Mouse (Mus musculus): ENCODE measurements around the gene Tars. TPM values are rescaled to one million over a fixed set of nuclear protein-coding genes. Genes with fewer than 3 reads are reported as not detected.

The Tars gene
- 88.0 and 101 TPM in 2 replicates for polyA plus RNA-seq (2016; fragmentation: Nextera tagmentation; extraction: Ambion mirVana)

- H3K36me3 ChIP-seq (replicated peaks), result peaks cover 24% of the 10 kb centered on the region
- DNase-seq (ENCODE audit: extremely low spot score, low spot score), result peak; percentile 97
- H3K4me1 ChIP-seq, result peaks cover 16% of the 10 kb centered on the region
- H3K27ac ChIP-seq, result peak within 1 kb of the TSS; percentile 90
- H3K9me3 ChIP-seq, result no peaks in the 10 kb centered on the region
- H3K27me3 ChIP-seq (ENCODE audit: poor library complexity, severe bottlenecking), result no peaks in the 10 kb centered on the region; the same call in 1 of the 2 replicates
- H3K4me3 ChIP-seq, result peak within 1 kb of the TSS; percentile 81
- WGBS, result under 1% methylated on average over 42 of the region's 42 CpGs
Measured at GRCm38 (mm10) chr15:11399356-11400067, at the start of gene Tars. Gene Tars (minus strand): TSS chr15:11399665.

GRCm38 (mm10) chr15:11437361-11437760 is 37.9 kb upstream of the Tars start:
- WGBS, result 88% methylated on average over 4 of the region's 4 CpGs

GRCm38 (mm10) chr15:11436709-11437280 is 37.3 kb upstream of the Tars start:
- no peak for DNase-seq (ENCODE audit: extremely low spot score, low spot score)
- WGBS, result 91% methylated on average over 15 of the region's 15 CpGs
- Histone ChIP-seq H3K27ac (no peak overlapping the region), H3K36me3 (replicated peaks) (no peaks in the 10 kb centered on the region), H3K27me3 (ENCODE audit: poor library complexity, severe bottlenecking) (no peaks in the 10 kb centered on the region), H3K9me3 (no peaks in the 10 kb centered on the region), H3K4me3 (no peak overlapping the region), H3K4me1 (no peaks in the 10 kb centered on the region)

More at GRCm38 (mm10) chr15:11437361-11437760, 37.9 kb upstream of the Tars start:
- Histone ChIP-seq H3K27ac (no peak overlapping the region), H3K27me3 (ENCODE audit: poor library complexity, severe bottlenecking) (no peaks in the 10 kb centered on the region), H3K36me3 (replicated peaks) (no peaks in the 10 kb centered on the region), H3K4me1 (no peaks in the 10 kb centered on the region), H3K9me3 (no peaks in the 10 kb centered on the region), H3K4me3 (no peak overlapping the region)
- DNase-seq (ENCODE audit: extremely low spot score, low spot score), result no peak

GRCm38 (mm10) chr15:11426899-11427298 is 27.4 kb upstream of the Tars start:
- Histone ChIP-seq H3K4me3 (no peak overlapping the region), H3K27me3 (ENCODE audit: poor library complexity, severe bottlenecking) (no peaks in the 10 kb centered on the region), H3K9me3 (peaks cover 4% of the 10 kb centered on the region; the same call in 1 of the 2 replicates), H3K36me3 (replicated peaks) (no peaks in the 10 kb centered on the region), H3K4me1 (no peaks in the 10 kb centered on the region), H3K27ac (no peak overlapping the region)
- DNase-seq (ENCODE audit: extremely low spot score, low spot score), result no peak
- WGBS, result 89% methylated on average over 2 of the region's 2 CpGs

GRCm38 (mm10) chr15:11413484-11413883 is 14.0 kb upstream of the Tars start:
- no peak overlapping the region for H3K27ac ChIP-seq
- WGBS, result 84% methylated on average over 1 of the region's 1 CpGs

GRCm38 (mm10) chr15:11412542-11412941 is 13.1 kb upstream of the Tars start:
- no peak overlapping the region for H3K27ac ChIP-seq
- H3K4me1 ChIP-seq, result 0 out of 2 replicates have a peak, but pooled peaks cover 6% of the 10 kb centered on the region
- DNase-seq (ENCODE audit: extremely low spot score, low spot score), result no peak
- WGBS, result 82% methylated on average over 2 of the region's 2 CpGs
- no peaks in the 10 kb centered on the region for H3K36me3 ChIP-seq (replicated peaks)
- no peaks in the 10 kb centered on the region for H3K9me3 ChIP-seq
- H3K4me3 ChIP-seq, result no peak overlapping the region
- no peaks in the 10 kb centered on the region for H3K27me3 ChIP-seq (ENCODE audit: poor library complexity, severe bottlenecking)

More at GRCm38 (mm10) chr15:11413484-11413883, 14.0 kb upstream of the Tars start:
- no peaks in the 10 kb centered on the region for H3K36me3 ChIP-seq (replicated peaks)
- H3K9me3 ChIP-seq, result no peaks in the 10 kb centered on the region
- DNase-seq (ENCODE audit: extremely low spot score, low spot score), result no peak
- H3K4me1 ChIP-seq, result 0 out of 2 replicates have a peak, but pooled peaks cover 6% of the 10 kb centered on the region
- H3K4me3 ChIP-seq, result no peak overlapping the region
- no peaks in the 10 kb centered on the region for H3K27me3 ChIP-seq (ENCODE audit: poor library complexity, severe bottlenecking)

GRCm38 (mm10) chr15:11411846-11412245 is 12.4 kb upstream of the Tars start:
- H3K36me3 ChIP-seq (replicated peaks), result no peaks in the 10 kb centered on the region
- H3K9me3 ChIP-seq, result no peaks in the 10 kb centered on the region
- no peaks in the 10 kb centered on the region for H3K27me3 ChIP-seq (ENCODE audit: poor library complexity, severe bottlenecking)
- no peak overlapping the region for H3K27ac ChIP-seq
- H3K4me3 ChIP-seq, result no peak overlapping the region
- peaks cover 6% of the 10 kb centered on the region; the same call in 1 of the 2 replicates for H3K4me1 ChIP-seq
- no peak for DNase-seq (ENCODE audit: extremely low spot score, low spot score)
- 83% methylated on average over 7 of the region's 7 CpGs for WGBS

GRCm38 (mm10) chr15:11408155-11408826 is 8.8 kb upstream of the Tars start:
- Histone ChIP-seq H3K9me3 (no peaks in the 10 kb centered on the region), H3K4me1 (peaks cover 10% of the 10 kb centered on the region; the same call in 1 of the 2 replicates), H3K27ac (no peak overlapping the region), H3K27me3 (ENCODE audit: poor library complexity, severe bottlenecking) (peaks cover 5% of the 10 kb centered on the region; the same call in 1 of the 2 replicates), H3K36me3 (replicated peaks) (no peaks in the 10 kb centered on the region), H3K4me3 (no peak overlapping the region)
- DNase-seq (ENCODE audit: extremely low spot score, low spot score), result no peak
- 45% methylated on average over 7 of the region's 7 CpGs for WGBS

GRCm38 (mm10) chr15:11407381-11407780 is 7.9 kb upstream of the Tars start:
- no peaks in the 10 kb centered on the region for H3K36me3 ChIP-seq (replicated peaks)
- WGBS, result 16% methylated on average over 8 of the region's 8 CpGs
- peaks cover 5% of the 10 kb centered on the region; the same call in 1 of the 2 replicates for H3K27me3 ChIP-seq (ENCODE audit: poor library complexity, severe bottlenecking)

GRCm38 (mm10) chr15:11406769-11407168 is 7.3 kb upstream of the Tars start:
- no peaks in the 10 kb centered on the region for H3K9me3 ChIP-seq
- DNase-seq (ENCODE audit: extremely low spot score, low spot score), result peak; percentile 25
- peaks cover 9% of the 10 kb centered on the region; the same call in 1 of the 2 replicates for H3K4me1 ChIP-seq
- H3K27ac ChIP-seq, result no peak overlapping the region
- WGBS, result 22% methylated on average over 9 of the region's 9 CpGs
- H3K36me3 ChIP-seq (replicated peaks), result no peaks in the 10 kb centered on the region
- H3K4me3 ChIP-seq, result no peak overlapping the region
- peaks cover 5% of the 10 kb centered on the region; the same call in 1 of the 2 replicates for H3K27me3 ChIP-seq (ENCODE audit: poor library complexity, severe bottlenecking)

More at GRCm38 (mm10) chr15:11407381-11407780, 7.9 kb upstream of the Tars start:
- peak; percentile 55 for DNase-seq (ENCODE audit: extremely low spot score, low spot score)
- Histone ChIP-seq H3K4me3 (no peak overlapping the region), H3K4me1 (peaks cover 10% of the 10 kb centered on the region; the same call in 1 of the 2 replicates), H3K27ac (no peak overlapping the region), H3K9me3 (no peaks in the 10 kb centered on the region)

- no peak for DNase-seq (ENCODE audit: extremely low spot score, low spot score)
- Histone ChIP-seq H3K27me3 (ENCODE audit: poor library complexity, severe bottlenecking) (no peaks in the 10 kb centered on the region; the same call in 1 of the 2 replicates), H3K4me1 (peaks cover 16% of the 10 kb centered on the region), H3K9me3 (no peaks in the 10 kb centered on the region), H3K36me3 (replicated peaks) (peaks cover 29% of the 10 kb centered on the region), H3K4me3 (peak overlapping the region; percentile 81), H3K27ac (peak overlapping the region; percentile 90)
- 11% methylated on average over 10 of the region's 10 CpGs for WGBS
Measured at GRCm38 (mm10) chr15:11398676-11399350, 652 bp downstream of the Tars start.

- Histone ChIP-seq H3K4me3 (no peak overlapping the region), H3K9me3 (no peaks in the 10 kb centered on the region), H3K27ac (no peak overlapping the region), H3K4me1 (peaks cover 16% of the 10 kb centered on the region), H3K27me3 (ENCODE audit: poor library complexity, severe bottlenecking) (no peaks in the 10 kb centered on the region), H3K36me3 (replicated peaks) (peaks cover 53% of the 10 kb centered on the region)
- 94% methylated on average over 6 of the region's 6 CpGs for WGBS
- DNase-seq (ENCODE audit: extremely low spot score, low spot score), result no peak
Measured at GRCm38 (mm10) chr15:11396421-11396820, 3.0 kb downstream of the Tars start.

All from forebrain, embryonic 10.5 days (tissue).